Mouse (Mus musculus) spleen, adult 2 months (tissue): ENCODE measurements around the gene Tmed1. TPM values are rescaled to one million over a fixed set of nuclear protein-coding genes. Genes with fewer than 3 reads are reported as not detected.

Source experiments
- DNase-seq, 2 experiments: peaks; one replicate each; pipeline versions ENCODE4 v3.0.0 to v3.0.0-alpha.2; 2012 to 2021; ENCODE audit warnings: low spot score in 2 of 2, low read depth in 1 of 2
- H3K27ac ChIP-seq: fragments of 200-500 bp; 2 replicates; pipeline ENCODE4 v1.5.1; 2012; ENCODE audit warnings: low read length, inconsistent platforms; ENCODE audit not compliant: insufficient read depth
- H3K27me3 ChIP-seq: fragments of 200-500 bp; 2 replicates; pipeline ENCODE4 v1.6.1; 2012; ENCODE audit warnings: mild to moderate bottlenecking, moderate library complexity, low read length, inconsistent platforms; ENCODE audit not compliant: control insufficient read depth, insufficient read depth
- H3K36me3 ChIP-seq: fragments of 200-500 bp; 2 replicates; pipeline ENCODE4 v1.6.1; 2012; ENCODE audit warnings: mild to moderate bottlenecking, low read length, inconsistent platforms; ENCODE audit not compliant: control insufficient read depth, insufficient read depth
- H3K4me1 ChIP-seq: fragments of 200-500 bp; 2 replicates; pipeline ENCODE4 v1.6.1; 2011; ENCODE audit warnings: inconsistent platforms; ENCODE audit not compliant: control insufficient read depth, insufficient read depth, insufficient read length
- H3K4me3 ChIP-seq: fragments of 200-500 bp; 2 replicates; pipeline ENCODE4 v1.5.1; 2011; ENCODE audit warnings: mild to moderate bottlenecking, inconsistent platforms; ENCODE audit not compliant: insufficient read depth, insufficient read length; ENCODE audit errors: extremely low read depth
- CTCF ChIP-seq: fragments of 200-500 bp; IDR thresholded peaks from 2 replicates; pipeline ENCODE4 v1.5.1; 2011; ENCODE audit warnings: mild to moderate bottlenecking, inconsistent platforms; ENCODE audit not compliant: insufficient read depth, insufficient read length, insufficient replicate concordance; ENCODE audit errors: extremely low read depth
- POLR2A ChIP-seq: fragments of 200-500 bp; IDR thresholded peaks from 2 replicates; pipeline ENCODE4 v1.6.1; 2011; ENCODE audit warnings: low read depth, low read length, inconsistent platforms
- WGBS: fragments of 180-500 bp; shearing (Covaris S2); methylation state at CpG from one replicate; pipeline ENCODE4 v1.1.7; 2018; 5-methylcytosine and 5-hydroxymethylcytosine counted together
- polyA plus RNA-seq: library from polyadenylated mRNA; depleted of rRNA; stranded (reverse); fragments of >200 nt; gene quantifications from 2 replicates; pipeline ENCODE4 v1.2.3, GENCODE M21; 2012; rRNA removed

Gene Tmed1
- polyA plus RNA-seq: 10.5 and 13.5 TPM in 2 replicates

- 2% methylated on average over 44 of the region's 44 CpGs for WGBS
- H3K4me3 ChIP-seq: peak within 1 kb of the TSS; percentile 78
- peaks cover 5% of the 10 kb centered on the region; the same call in 1 of the 2 replicates for H3K4me1 ChIP-seq
- no peaks in the 10 kb centered on the region for H3K27me3 ChIP-seq
- H3K27ac ChIP-seq: peak within 1 kb of the TSS; percentile 91
- TF ChIP-seq POLR2A (peak; percentile 30; the same call in 1 of the 2 replicates), CTCF (no peak)
- peak; percentile 91 for DNase-seq
- H3K36me3 ChIP-seq: peaks cover 26% of the 10 kb centered on the region
These were observed at the start of gene Tmed1 for GRCm38 (mm10) chr9:21509772-21510688. TSS of gene Tmed1 (minus strand) at chr9:21510252.

GRCm38 (mm10) chr9:21559151-21559550 is 49.1 kb upstream of the Tmed1 start:
- TF ChIP-seq CTCF (no peak), POLR2A (no peak)
- no peak overlapping the region for H3K4me3 ChIP-seq
- H3K4me1 ChIP-seq: no peaks in the 10 kb centered on the region
- H3K27ac ChIP-seq: no peak overlapping the region
- DNase-seq: no peak
- 93% methylated on average over 3 of the region's 3 CpGs for WGBS
- H3K36me3 ChIP-seq: no peaks in the 10 kb centered on the region
- no peaks in the 10 kb centered on the region for H3K27me3 ChIP-seq

GRCm38 (mm10) chr9:21558366-21558765 is 48.3 kb upstream of the Tmed1 start:
- H3K27ac ChIP-seq: peak overlapping the region; percentile 16; the same call in 1 of the 2 replicates
- TF ChIP-seq CTCF (no peak), POLR2A (no peak)
- no peaks in the 10 kb centered on the region for H3K4me1 ChIP-seq
- H3K4me3 ChIP-seq: no peak overlapping the region
- DNase-seq: no peak
- WGBS: 83% methylated on average over 4 of the region's 4 CpGs
- H3K27me3 ChIP-seq: no peaks in the 10 kb centered on the region
- H3K36me3 ChIP-seq: no peaks in the 10 kb centered on the region

GRCm38 (mm10) chr9:21557556-21557955 is 47.5 kb upstream of the Tmed1 start:
- Histone ChIP-seq H3K4me3 (no peak overlapping the region), H3K27ac (no peak overlapping the region), H3K4me1 (no peaks in the 10 kb centered on the region), H3K36me3 (no peaks in the 10 kb centered on the region), H3K27me3 (no peaks in the 10 kb centered on the region)
- no peak for TF ChIP-seq POLR2A
- no peak for TF ChIP-seq CTCF
- WGBS: 97% methylated on average over 2 of the region's 2 CpGs
- DNase-seq: no peak

GRCm38 (mm10) chr9:21556996-21557395 is 46.9 kb upstream of the Tmed1 start:
- no peak for DNase-seq
- Histone ChIP-seq H3K36me3 (no peaks in the 10 kb centered on the region), H3K4me1 (no peaks in the 10 kb centered on the region), H3K27ac (no peak overlapping the region), H3K27me3 (no peaks in the 10 kb centered on the region), H3K4me3 (no peak overlapping the region)
- TF ChIP-seq POLR2A (no peak), CTCF (no peak)
- 70% methylated on average over 2 of the region's 2 CpGs for WGBS

GRCm38 (mm10) chr9:21555198-21555742 is 45.2 kb upstream of the Tmed1 start:
- H3K27me3 ChIP-seq: no peaks in the 10 kb centered on the region
- TF ChIP-seq CTCF (no peak), POLR2A (no peak)
- H3K36me3 ChIP-seq: no peaks in the 10 kb centered on the region
- H3K4me3 ChIP-seq: no peak overlapping the region
- H3K27ac ChIP-seq: no peak overlapping the region
- H3K4me1 ChIP-seq: no peaks in the 10 kb centered on the region
- no peak for DNase-seq
- WGBS: 87% methylated on average over 6 of the region's 6 CpGs

GRCm38 (mm10) chr9:21553607-21554273 is 43.7 kb upstream of the Tmed1 start:
- H3K4me3 ChIP-seq: no peak overlapping the region
- H3K36me3 ChIP-seq: no peaks in the 10 kb centered on the region
- H3K4me1 ChIP-seq: no peaks in the 10 kb centered on the region
- TF ChIP-seq CTCF: no peak
- no peak for TF ChIP-seq POLR2A
- H3K27ac ChIP-seq: no peak overlapping the region
- no peaks in the 10 kb centered on the region for H3K27me3 ChIP-seq
- 94% methylated on average over 6 of the region's 6 CpGs for WGBS
- DNase-seq: no peak
